Mouse (Mus musculus) monocyte, adult 2 months (primary cell): ENCODE results near the gene Olfr645.

Experiments used
- DNase-seq, 2 experiments: peaks; one replicate each; pipeline ENCODE4 v3.0.0; 2022; ENCODE audit warnings: low spot score in 2 of 2, low read depth in 1 of 2

Olfr645 gene

GRCm38 (mm10) chr7:104085365-104085764 lies at the start of gene Olfr645:
TSS of gene Olfr645 (minus strand) at chr7:104085465.
- DNase-seq: no peak

- DNase-seq: no peak
These were observed 44.5 kb upstream of the Olfr645 start, which contains the start of gene Ubqln5 for GRCm38 (mm10) chr7:104129726-104130125. TSS of gene Ubqln5 (minus strand) at chr7:104129826.

- no peak for DNase-seq
These were observed 19.4 kb upstream of the Olfr645 start, which contains the start of gene Olfr646 for GRCm38 (mm10) chr7:104104757-104104972. TSS of gene Olfr646 (plus strand) at chr7:104104873.

- no peak for DNase-seq
These were observed 18.9 kb upstream of the Olfr645 start for GRCm38 (mm10) chr7:104103913-104104756.

GRCm38 (mm10) chr7:104071769-104072168 lies 13.5 kb downstream of the Olfr645 start, which contains the start of gene Olfr644:
TSS of gene Olfr644 (minus strand) at chr7:104071869.
- no peak for DNase-seq

GRCm38 (mm10) chr7:104061345-104061744 lies 23.9 kb downstream of the Olfr645 start, which contains the start of gene 4930516K23Rik:
TSS of gene 4930516K23Rik (minus strand) at chr7:104061445.
- no peak for DNase-seq

GRCm38 (mm10) chr7:104059215-104059614 lies 26.1 kb downstream of the Olfr645 start:
- DNase-seq: no peak

- DNase-seq: no peak
These were observed 32.7 kb downstream of the Olfr645 start, which contains the start of gene Olfr642 for GRCm38 (mm10) chr7:104052566-104052965. TSS of gene Olfr642 (minus strand) at chr7:104052666.

GRCm38 (mm10) chr7:104050745-104051144 lies 34.5 kb downstream of the Olfr645 start:
- DNase-seq: no peak

- DNase-seq: no peak
These were observed 50.1 kb downstream of the Olfr645 start, which contains the start of gene Olfr641 for GRCm38 (mm10) chr7:104035145-104035544. TSS of gene Olfr641 (plus strand) at chr7:104035445.
